Mouse (Mus musculus) liver, postnatal 0 days (tissue): Measurements from ENCODE around the gene Gm44965. TPM values are rescaled to one million over a fixed set of nuclear protein-coding genes. Genes with fewer than 3 reads are reported as not detected.
A peak's percentile ranks its signal among the peaks of the same experiment; 100 is the strongest.

Experiments
- ATAC-seq: fragments of 200-750 bp; cut with Nextera tagmentation; 2 replicates; pipeline ENCODE4 v1.8.0; 2017; ENCODE audit warnings: mild to moderate bottlenecking, moderate library complexity
- DNase-seq: peaks from one replicate; pipeline ENCODE4 v3.0.0-alpha.2; 2016
- H3K27ac ChIP-seq: fragments of 300-500 bp; sonication (generic); 2 replicates; pipeline ENCODE4 v1.5.1; 2014; ENCODE audit warnings: antibody characterized with exemption, moderate library complexity, mild to moderate bottlenecking, low read depth
- H3K27me3 ChIP-seq: fragments of 300-500 bp; sonication (generic); 2 replicates; pipeline ENCODE4 v1.6.1; 2014; ENCODE audit warnings: low read length, control low read depth, mixed read lengths; ENCODE audit not compliant: insufficient read depth
- H3K36me3 ChIP-seq: fragments of 300-500 bp; sonication (generic); replicated peaks from 2 replicates; pipeline ENCODE4 v1.6.1; 2014; ENCODE audit warnings: mild to moderate bottlenecking, control low read depth, low read length, moderate library complexity, mixed read lengths; ENCODE audit not compliant: insufficient read depth
- H3K4me1 ChIP-seq: fragments of 300-500 bp; sonication (generic); 2 replicates; pipeline ENCODE4 v1.6.1; 2014; ENCODE audit warnings: antibody characterized with exemption, mild to moderate bottlenecking, control low read depth; ENCODE audit not compliant: insufficient read depth
- H3K4me2 ChIP-seq: fragments of 300-500 bp; sonication (generic); 2 replicates; pipeline ENCODE4 v1.6.1; 2014; ENCODE audit warnings: low read depth, mild to moderate bottlenecking, low read length, moderate library complexity, mixed read lengths
- H3K4me3 ChIP-seq: fragments of 300-500 bp; sonication (generic); 2 replicates; pipeline ENCODE4 v1.5.1; 2014; ENCODE audit warnings: low read depth, low read length
- H3K9ac ChIP-seq: fragments of 300-500 bp; sonication (generic); replicated peaks from 2 replicates; pipeline ENCODE4 v1.6.1; 2014; ENCODE audit warnings: mild to moderate bottlenecking, moderate library complexity
- H3K9me3 ChIP-seq: fragments of 300-500 bp; sonication (generic); 2 replicates; pipeline ENCODE4 v1.6.1; 2016; ENCODE audit warnings: mild to moderate bottlenecking, control low read depth, low read length, mixed read lengths
- CTCF ChIP-seq: sonication (generic); IDR thresholded peaks from 2 replicates; pipeline ENCODE4 v1.5.1; 2016; ENCODE audit warnings: antibody characterized with exemption, low read depth
- EP300 ChIP-seq: IDR thresholded peaks from 2 replicates; pipeline ENCODE4 v1.6.1; 2016; ENCODE audit warnings: antibody characterized with exemption, low read depth, mild to moderate bottlenecking
- WGBS: fragments of 180-500 bp; shearing (Covaris S2); extraction: QIAGEN DNeasy Blood & Tissue Kit; methylation state at CpG from one replicate; pipeline ENCODE4 v1.1.7; 2014; ENCODE audit not compliant: insufficient replicate concordance; 5-methylcytosine and 5-hydroxymethylcytosine counted together
- polyA plus RNA-seq: library from polyadenylated mRNA; unstranded; fragments of >200 nt; fragmentation: Nextera tagmentation; extraction: Ambion mirVana; gene quantifications from 2 replicates; pipeline ENCODE4 v1.2.1, GENCODE M21; 2015

Gm44965 gene
- polyA plus RNA-seq, 1 experiment from 2014 or later, result not detected

GRCm38 (mm10) chr6:48665471-48665870, 71.7 kb downstream of the Gm44965 start:
- Histone ChIP-seq H3K27ac (peak overlapping the region; percentile 71; the same call in 1 of the 2 replicates), H3K9me3 (no peaks in the 10 kb centered on the region), H3K4me1 (peaks cover 15% of the 10 kb centered on the region), H3K4me2 (no peak overlapping the region), H3K9ac (no peak overlapping the region), H3K27me3 (no peaks in the 10 kb centered on the region), H3K4me3 (no peak overlapping the region), H3K36me3 (no peaks in the 10 kb centered on the region)
- 90% methylated on average over 9 of the region's 9 CpGs for WGBS
- DNase-seq (peak; percentile 12), ATAC-seq (no peak)
- TF ChIP-seq CTCF (no peak), EP300 (no peak)

GRCm38 (mm10) chr6:48666159-48666586, 72.4 kb downstream of the Gm44965 start:
- 0 out of 2 replicates have a peak, but pooled peaks have one; percentile 22 for TF ChIP-seq EP300
- no peak for TF ChIP-seq CTCF
- peak; percentile 26 for DNase-seq
- Histone ChIP-seq H3K27ac (peak overlapping the region; percentile 71), H3K9ac (no peak overlapping the region), H3K27me3 (no peaks in the 10 kb centered on the region), H3K36me3 (no peaks in the 10 kb centered on the region), H3K4me1 (peaks cover 15% of the 10 kb centered on the region), H3K4me2 (no peak overlapping the region), H3K9me3 (no peaks in the 10 kb centered on the region), H3K4me3 (no peak overlapping the region)
- 22% methylated on average over 7 of the region's 7 CpGs for WGBS
- peak; percentile 89 for ATAC-seq

DNA sequence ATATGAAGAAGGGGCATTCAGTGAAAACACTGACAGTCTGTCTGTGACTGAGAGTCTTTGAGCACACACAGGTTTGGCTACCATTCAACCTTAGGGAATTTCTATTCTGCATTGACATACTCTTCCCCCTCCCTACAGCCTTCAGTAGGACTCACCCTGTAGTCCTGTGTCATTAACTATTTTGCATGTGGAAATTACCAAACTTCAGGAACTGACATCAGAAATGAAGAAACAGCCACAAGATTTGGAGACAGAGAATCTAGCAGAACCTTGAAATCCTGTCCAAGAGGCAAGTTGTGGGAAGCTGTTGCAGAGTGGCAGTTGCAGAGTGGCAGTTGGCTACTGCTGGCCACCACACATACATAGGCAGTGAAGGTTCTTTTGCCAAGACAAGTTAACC, 74.3 kb downstream of the Gm44965 start:
- ATAC-seq, result no peak

More for the DNA sequence above, 74.3 kb downstream of the Gm44965 start:
- peak; percentile 1 for DNase-seq
- TF ChIP-seq CTCF (no peak), EP300 (no peak)
- no peak overlapping the region for H3K4me3 ChIP-seq
- H3K4me2 ChIP-seq, result no peak overlapping the region
- H3K9me3 ChIP-seq, result no peaks in the 10 kb centered on the region
- peaks cover 15% of the 10 kb centered on the region for H3K4me1 ChIP-seq
- H3K27me3 ChIP-seq, result no peaks in the 10 kb centered on the region
- H3K9ac ChIP-seq, result no peak overlapping the region
- H3K27ac ChIP-seq, result no peak overlapping the region
- no peaks in the 10 kb centered on the region for H3K36me3 ChIP-seq

Other genes with a start within 250 kb of the Gm44965 start
- gene Krba1, start 198.4 kb upstream of the Gm44965 start, polyA plus RNA-seq, result 1.9 and 2.2 TPM in 2 replicates
- 4.9 TPM in 2 replicates for gene Zfp467, start 148.1 kb upstream of the Gm44965 start, polyA plus RNA-seq
- 0.01 and 0.06 TPM in 2 replicates for gene Sspo, start 145.7 kb upstream of the Gm44965 start, polyA plus RNA-seq
- gene Atp6v0e2, start 56.3 kb upstream of the Gm44965 start, polyA plus RNA-seq, result 1.1 and 1.2 TPM in 2 replicates
- gene Lrrc61, start 39.1 kb upstream of the Gm44965 start, polyA plus RNA-seq, result 2.4 and 2.7 TPM in 2 replicates
- 485 and 531 TPM in 2 replicates for gene Rarres2, start 21.2 kb upstream of the Gm44965 start, polyA plus RNA-seq
- gene Gm45021, start 4.3 kb upstream of the Gm44965 start, polyA plus RNA-seq, result not detected in 2 replicates
- 14.4 and 14.8 TPM in 2 replicates for gene Repin1, start 58 bp upstream of the Gm44965 start, polyA plus RNA-seq
- gene Zfp775, start 8.1 kb downstream of the Gm44965 start, polyA plus RNA-seq, result 0.93 and 1.8 TPM in 2 replicates
- 0.16 and 0.20 TPM in 2 replicates for gene AI854703, start 32.8 kb downstream of the Gm44965 start, polyA plus RNA-seq
- 1.1 TPM in 2 replicates for gene Gimap8, start 53.3 kb downstream of the Gm44965 start, polyA plus RNA-seq
- gene Gimap9, start 82.2 kb downstream of the Gm44965 start, polyA plus RNA-seq, result 10.2 and 10.9 TPM in 2 replicates
- 13.5 and 14.5 TPM in 2 replicates for gene Gimap4, start 90.6 kb downstream of the Gm44965 start, polyA plus RNA-seq
- gene Gimap6, start 114.3 kb downstream of the Gm44965 start, polyA plus RNA-seq, result 12.2 and 12.5 TPM in 2 replicates
- gene Gm28053, start 124.7 kb downstream of the Gm44965 start, polyA plus RNA-seq, result 1.1 TPM in 1 of 2 replicates, not detected in the other
- 0.59 and 0.65 TPM in 2 replicates for gene Gimap7, start 124.7 kb downstream of the Gm44965 start, polyA plus RNA-seq
- gene Gimap1, start 145.1 kb downstream of the Gm44965 start, polyA plus RNA-seq, result 9.2 and 10.0 TPM in 2 replicates
- 4.7 and 5.9 TPM in 2 replicates for gene Gimap5, start 152.3 kb downstream of the Gm44965 start, polyA plus RNA-seq
- gene Gimap3, start 176.9 kb downstream of the Gm44965 start, polyA plus RNA-seq, result 0.75 and 0.82 TPM in 2 replicates
- gene Tmem176a, start 247.0 kb downstream of the Gm44965 start, polyA plus RNA-seq, result 174 and 198 TPM in 2 replicates
- 255 and 270 TPM in 2 replicates for gene Tmem176b, start 247.6 kb downstream of the Gm44965 start, polyA plus RNA-seq